ENCODE assay signal across 27 mouse cellular contexts in genomic region chr12:80800156-80800555, GRCm38 (mm10). TPM values are rescaled to one million over a fixed set of nuclear protein-coding genes. Genes with fewer than 3 reads are reported as not detected.
DNase-seq lines count a peak whose midpoint lies in the region; ATAC-seq and TF ChIP-seq lines count a peak whose summit lies in the region.
"Had no signal": no experiment of that assay in that cellular context is flagged by ENCODE, and none has a peak within 500 bp of the region (broad histone marks: within the 10 kb centered on the region; RNA-seq: fewer than 3 reads in every experiment).

No protein-coding gene starts in this region.

- H3K36me3 ChIP-seq in liver, embryonic 12.5 days = peaks cover 12% of the 10 kb centered on the region; the same call in 1 of the 2 replicates
- 0 out of 2 replicates have a peak, but pooled peaks cover 2% of the 10 kb centered on the region for H3K36me3 ChIP-seq in liver, postnatal 0 days (replicated peaks; ENCODE audit: insufficient read depth, low read length)
- H3K36me3 ChIP-seq: embryonic facial prominence, embryonic 12.5 days; embryonic facial prominence, embryonic 15.5 days; heart, embryonic 15.5 days had no signal

- H3K27me3 ChIP-seq in liver, embryonic 12.5 days (replicated peaks) = no peaks in the 10 kb centered on the region
- H3K27me3 ChIP-seq in liver, postnatal 0 days (ENCODE audit: insufficient read depth, low read length) = no peaks in the 10 kb centered on the region
- H3K27me3 ChIP-seq: embryonic facial prominence, embryonic 12.5 days; embryonic facial prominence, embryonic 15.5 days; heart, embryonic 12.5 days; heart, embryonic 15.5 days had no signal

- no peak for TF ChIP-seq CTCF in gastrocnemius, adult 2 months (IDR thresholded peaks at IDR 0.05)
- TF ChIP-seq CTCF in liver, postnatal 0 days (IDR thresholded peaks at IDR 0.05; ENCODE audit: low read depth) = no peak

- peaks cover 65% of the 10 kb centered on the region for H3K4me1 ChIP-seq in liver, embryonic 12.5 days
- H3K4me1 ChIP-seq in liver, postnatal 0 days (ENCODE audit: insufficient read depth) = peaks cover 34% of the 10 kb centered on the region
- H3K4me1 ChIP-seq: embryonic facial prominence, embryonic 12.5 days had no signal

- intact Hi-C loops in gastrocnemius, adult 2 months (cut with DNase I) = no loop called here

- no peak for TF ChIP-seq EP300 in liver, postnatal 0 days (IDR thresholded peaks at IDR 0.05; ENCODE audit: low read depth)

- WGBS in liver, embryonic 12.5 days (ENCODE audit: insufficient replicate concordance) = 91% methylated on average over 3 of the region's 3 CpGs
- 84% methylated on average over 3 of the region's 3 CpGs for WGBS in liver, postnatal 0 days (ENCODE audit: insufficient replicate concordance)

- H3K9ac ChIP-seq in liver, embryonic 12.5 days = no peak overlapping the region
- no peak overlapping the region for H3K9ac ChIP-seq in liver, postnatal 0 days (replicated peaks)
- H3K9ac ChIP-seq: embryonic facial prominence, embryonic 12.5 days; embryonic facial prominence, embryonic 15.5 days; forebrain, postnatal 0 days; heart, embryonic 12.5 days; heart, embryonic 15.5 days; hindbrain, embryonic 14.5 days had no signal

- H3K9me3 ChIP-seq in liver, embryonic 12.5 days (replicated peaks) = no peaks in the 10 kb centered on the region
- no peaks in the 10 kb centered on the region for H3K9me3 ChIP-seq in liver, postnatal 0 days (ENCODE audit: low read length)
- H3K9me3 ChIP-seq: embryonic facial prominence, embryonic 12.5 days; embryonic facial prominence, embryonic 15.5 days; heart, embryonic 12.5 days; heart, embryonic 15.5 days had no signal

- no peak for ATAC-seq in liver, embryonic 12.5 days
- ATAC-seq in liver, postnatal 0 days = no peak
- ATAC-seq: forebrain, embryonic 14.5 days; forebrain, postnatal 0 days; hindbrain, postnatal 0 days; inflammation-experienced regulatory T-cells, adult 6 months; intestine, embryonic 16.5 days had no signal

- DNase-seq in gastrocnemius, adult 2 months = no peak
- DNase-seq in gastrocnemius, postnatal 10 days = no peak
- DNase-seq in liver, postnatal 0 days = no peak
- peak; percentile 57 for DNase-seq in 3134 (ENCODE audit: extremely low read depth, insufficient read length, low spot score)
- DNase-seq in NIH3T3 (ENCODE audit: low read depth) = peak; percentile 66
- DNase-seq in right cerebral cortex, adult 2 months (ENCODE audit: low spot score in 2 of 2) = no peak
- DNase-seq in adrenal gland, adult 2 months = no peak
- DNase-seq: adrenal gland, adult 8-10 months; adrenal gland, postnatal 25 days; cerebellum, adult 18-20 months; cerebellum, adult 9-11 months; cerebellum, postnatal 25 days; forebrain, postnatal 0 days; gastrocnemius, postnatal 14 days; heart, adult 11 months; heart, postnatal 10 days; heart, postnatal 36 days had no signal

- H3K4me3 ChIP-seq in gastrocnemius, adult 2 months = no peak overlapping the region
- H3K4me3 ChIP-seq in liver, embryonic 12.5 days = no peak overlapping the region
- no peak overlapping the region for H3K4me3 ChIP-seq in liver, postnatal 0 days (ENCODE audit: low read depth, low read length)
- H3K4me3 ChIP-seq: embryonic facial prominence, embryonic 12.5 days; embryonic facial prominence, embryonic 15.5 days; heart, embryonic 12.5 days; heart, embryonic 15.5 days had no signal

- H3K4me2 ChIP-seq in liver, embryonic 12.5 days = no peak overlapping the region
- H3K4me2 ChIP-seq in liver, postnatal 0 days (ENCODE audit: low read depth, low read length) = no peak overlapping the region
- H3K4me2 ChIP-seq: embryonic facial prominence, embryonic 12.5 days; embryonic facial prominence, embryonic 15.5 days; heart, embryonic 12.5 days; heart, embryonic 15.5 days; hindbrain, embryonic 14.5 days had no signal

- H3K27ac ChIP-seq in gastrocnemius, adult 2 months = peak overlapping the region; percentile 2; the same call in 1 of the 2 replicates
- peak overlapping the region; percentile 30; the same call in 1 of the 2 replicates for H3K27ac ChIP-seq in liver, embryonic 12.5 days
- H3K27ac ChIP-seq in liver, postnatal 0 days (ENCODE audit: low read depth) = no peak overlapping the region
- H3K27ac ChIP-seq: embryonic facial prominence, embryonic 12.5 days; embryonic facial prominence, embryonic 15.5 days; heart, embryonic 15.5 days; hindbrain, embryonic 14.5 days; hindbrain, postnatal 0 days had no signal

RNA-seq across cellular contexts. Expression of gene Susd6, which starts 9.8 kb away (rescaled TPM):
- total RNA-seq in gastrocnemius, adult 2 months (2021) = 10 to 100 TPM; 37.7 to 41.1 TPM
- total RNA-seq in gastrocnemius, postnatal 10 days (2021) = 10 to 100 TPM; 28.6 to 29.2 TPM
- 15.0 and 15.9 TPM in 2 replicates for polyA plus RNA-seq in liver, embryonic 12.5 days (2016; fragmentation: Nextera tagmentation; extraction: Ambion mirVana)
- 8.6 and 10.8 TPM in 2 replicates for polyA plus RNA-seq in liver, postnatal 0 days (2015; fragmentation: Nextera tagmentation; extraction: Ambion mirVana)
- total RNA-seq in adrenal gland, adult 2 months (2021) = 10 to 100 TPM; 50.4 to 57.8 TPM
- 61.5 and 62.6 TPM in 2 replicates for polyA plus RNA-seq in adrenal gland, adult 2 months (2012; rRNA removed)

RNA-seq across cellular contexts. Expression of gene Ccdc177, which starts 39.7 kb away (rescaled TPM):
- not detected for total RNA-seq in gastrocnemius, adult 2 months (2021)
- total RNA-seq in gastrocnemius, postnatal 10 days (2021) = under 1 TPM; 0.07 to 0.09 TPM
- not detected in 2 replicates for polyA plus RNA-seq in liver, embryonic 12.5 days (2016; fragmentation: Nextera tagmentation; extraction: Ambion mirVana)
- not detected in 2 replicates for polyA plus RNA-seq in liver, postnatal 0 days (2015; fragmentation: Nextera tagmentation; extraction: Ambion mirVana)
- total RNA-seq in adrenal gland, adult 2 months (2021) = under 1 TPM in 1 of 2 experiments, not detected in 1; 0.07 TPM
- polyA plus RNA-seq in adrenal gland, adult 2 months (2012; rRNA removed) = not detected in 2 replicates
- total RNA-seq: heart, postnatal 36 days had no signal
- polyA plus RNA-seq: heart, embryonic 15.5 days; inflammation-experienced regulatory T-cells, adult 6 months had no signal

Comparison
In these comparisons a context has a peak if more than half of its experiments do, and no peak if none do; other contexts are left out.
1. DNase-seq: peak in 3134 (single experiment) and NIH3T3 (single experiment); none in gastrocnemius, adult 2 months (single experiment), gastrocnemius, postnatal 10 days (single experiment), liver, postnatal 0 days (single experiment), right cerebral cortex, adult 2 months (0 of 2) and adrenal gland, adult 2 months (single experiment).